Mouse (Mus musculus): Measurements from ENCODE around the gene Zfp36.

- TF ChIP-seq CTCF (IDR thresholded peaks at IDR 0.05; ENCODE audit: low read depth) (no peak), EP300 (IDR thresholded peaks at IDR 0.05; ENCODE audit: low read depth) (no peak)
These were observed 6.1 kb downstream of the Zfp36 start for GRCm38 (mm10) chr7:28373891-28374495.

All from heart, postnatal 0 days (tissue).